Mouse (Mus musculus) lung, adult 2 months (tissue): ENCODE measurements at regions not wholly inside any gene's neighbourhood (a gene's known extent, or its start where the extent isn't known, plus 50 kb on each side); places are given as distances from the start of the nearest gene placed in this dataset.

ENCODE experiments used
- DNase-seq: peaks from one replicate; pipeline ENCODE4 v3.0.0; 2022
- H3K4me1 ChIP-seq: fragments of 200-500 bp; 2 replicates; pipeline ENCODE4 v1.6.1; 2011; ENCODE audit warnings: low read length; ENCODE audit not compliant: control insufficient read depth, insufficient read depth
- H3K4me3 ChIP-seq: fragments of 200-500 bp; replicated peaks from 2 replicates; pipeline ENCODE3; 2011; ENCODE audit warnings: low read depth, mild to moderate bottlenecking, control low read depth, low read length; ENCODE audit errors: extremely low read depth
- CTCF ChIP-seq: fragments of 200-500 bp; IDR thresholded peaks from 2 replicates; pipeline ENCODE4 v1.5.1; 2011; ENCODE audit warnings: mild to moderate bottlenecking, low read length, control low read depth; ENCODE audit not compliant: insufficient read depth
- POLR2A ChIP-seq: fragments of 200-500 bp; IDR thresholded peaks from 2 replicates; pipeline ENCODE4 v1.6.1; 2011; ENCODE audit warnings: low read depth, mild to moderate bottlenecking, control low read depth, low read length, borderline replicate concordance; ENCODE audit errors: extremely low read depth
- WGBS: fragments of 180-500 bp; shearing (Covaris S2); methylation state at CpG from one replicate; pipeline ENCODE4 v1.1.7; 2018; 5-methylcytosine and 5-hydroxymethylcytosine counted together

GRCm38 (mm10) chr4:9133695-9134094 lies 894.9 kb upstream of the Car8 start:
- no peak for TF ChIP-seq POLR2A
- TF ChIP-seq CTCF, result no peak
- WGBS, result 58% methylated on average over 2 of the region's 2 CpGs
- H3K4me3 ChIP-seq, result no peak overlapping the region
- H3K4me1 ChIP-seq, result no peaks in the 10 kb centered on the region
- no peak for DNase-seq

DNA sequence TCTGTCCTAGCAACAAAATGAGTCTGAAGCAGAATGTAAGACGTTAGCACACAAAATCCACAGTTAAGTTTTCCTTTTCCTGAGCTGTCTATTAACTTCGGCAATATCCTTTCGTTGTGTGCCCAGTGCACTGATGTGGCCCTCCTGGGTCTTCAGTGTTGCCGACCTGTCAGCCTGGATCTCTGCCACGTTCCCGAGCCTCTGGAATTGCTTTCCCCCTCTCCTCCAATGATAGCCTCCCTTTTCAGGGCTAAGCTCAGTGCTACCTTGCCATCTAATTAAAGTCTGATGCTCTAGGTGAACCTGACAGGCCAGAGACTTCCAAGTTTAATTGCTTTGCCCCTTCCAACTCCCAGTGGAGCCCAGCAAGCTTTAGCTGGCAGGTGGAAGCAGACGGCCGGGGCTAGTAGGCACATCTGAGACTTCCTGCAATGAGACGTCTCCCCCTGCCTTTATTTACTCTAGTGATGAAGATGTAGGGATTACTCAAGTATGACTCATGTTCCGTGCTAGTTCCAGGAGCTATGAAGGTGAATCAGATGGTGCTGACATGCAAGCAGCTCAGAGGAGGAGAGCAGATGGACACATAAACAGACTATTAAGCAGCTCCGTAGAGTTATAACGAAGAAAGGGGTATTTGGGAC lies 894.3 kb upstream of the Car8 start:
- TF ChIP-seq POLR2A, result no peak
- no peak for TF ChIP-seq CTCF
- DNase-seq, result no peak
- H3K4me1 ChIP-seq, result no peaks in the 10 kb centered on the region
- 53% methylated on average over 12 of the region's 12 CpGs for WGBS
- H3K4me3 ChIP-seq, result no peak overlapping the region

DNA sequence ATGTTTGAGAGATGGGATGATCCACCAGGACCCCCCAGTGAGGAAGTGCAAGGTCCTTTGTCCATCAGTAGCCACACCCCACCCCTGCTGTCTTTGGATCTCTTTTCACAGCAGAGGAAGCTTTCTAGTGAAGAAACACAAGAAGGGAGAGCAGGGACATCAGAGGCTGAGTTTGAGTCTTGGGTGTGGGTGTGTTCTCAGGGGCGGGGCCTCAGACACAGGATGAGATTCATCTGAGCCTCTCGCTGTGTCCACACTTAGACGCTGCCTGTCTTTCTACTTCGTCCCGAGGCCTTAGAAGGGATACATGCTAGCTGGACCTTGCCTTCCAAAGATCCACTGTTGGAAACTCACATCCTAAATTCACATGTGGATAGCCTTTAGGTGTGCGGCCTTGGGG lies 893.5 kb upstream of the Car8 start:
- Histone ChIP-seq H3K4me3 (no peak overlapping the region), H3K4me1 (no peaks in the 10 kb centered on the region)
- TF ChIP-seq POLR2A (no peak), CTCF (no peak)
- 82% methylated on average over 6 of the region's 6 CpGs for WGBS
- no peak for DNase-seq

DNA sequence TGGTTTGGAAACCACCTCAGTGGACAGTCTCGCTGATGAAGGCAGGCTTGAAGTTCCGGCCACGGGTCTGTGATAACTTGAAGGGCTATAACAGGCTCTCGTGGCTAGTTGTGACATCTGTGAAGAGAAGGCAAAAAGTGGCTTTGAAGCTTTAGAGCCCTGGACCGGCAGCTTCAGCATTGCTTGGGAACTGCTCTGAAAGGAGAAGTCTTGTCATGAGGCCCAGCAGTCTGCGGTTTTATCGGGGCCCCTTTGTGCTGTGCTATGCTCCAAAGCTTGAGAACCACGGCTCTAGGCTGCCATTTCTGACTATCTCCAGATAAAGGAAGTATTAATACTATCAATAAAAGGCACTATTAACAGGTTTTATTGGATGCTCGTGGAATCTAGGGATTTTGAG lies 892.8 kb upstream of the Car8 start:
- no peaks in the 10 kb centered on the region for H3K4me1 ChIP-seq
- no peak for DNase-seq
- H3K4me3 ChIP-seq, result no peak overlapping the region
- TF ChIP-seq CTCF (no peak), POLR2A (no peak)
- 73% methylated on average over 9 of the region's 9 CpGs for WGBS

- WGBS, result 42% methylated on average over 11 of the region's 11 CpGs
- no peak overlapping the region for H3K4me3 ChIP-seq
- no peak for DNase-seq
- H3K4me1 ChIP-seq, result no peaks in the 10 kb centered on the region
- no peak for TF ChIP-seq POLR2A
- TF ChIP-seq CTCF, result peak; percentile 65
Observed at GRCm38 (mm10) chr4:9125236-9125963, 886.6 kb upstream of the Car8 start.

GRCm38 (mm10) chr4:9124586-9125232 lies 885.9 kb upstream of the Car8 start:
- TF ChIP-seq POLR2A (no peak), CTCF (no peak)
- Histone ChIP-seq H3K4me1 (no peaks in the 10 kb centered on the region), H3K4me3 (no peak overlapping the region)
- DNase-seq, result no peak
- WGBS, result 94% methylated on average over 4 of the region's 4 CpGs

DNA sequence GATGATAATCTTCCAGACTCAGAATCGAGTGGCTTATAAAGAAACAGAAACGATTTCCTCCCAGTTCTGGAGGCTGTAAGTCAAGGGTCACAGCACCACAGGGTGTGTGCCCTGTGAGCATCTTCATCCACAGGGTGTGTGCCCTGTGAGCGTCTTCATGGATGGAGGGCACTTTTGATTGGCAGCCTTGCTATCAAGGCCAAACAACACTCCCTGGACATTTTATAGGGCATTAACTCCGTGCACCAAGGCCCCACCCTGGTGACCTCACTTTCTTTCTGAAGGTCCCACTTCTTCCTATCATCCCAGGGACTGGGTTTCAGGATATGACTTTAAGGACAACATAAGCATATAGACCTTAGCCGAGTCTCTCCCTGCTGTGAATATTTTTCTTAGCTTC lies 885.3 kb upstream of the Car8 start:
- TF ChIP-seq CTCF (no peak), POLR2A (no peak)
- 57% methylated on average over 5 of the region's 5 CpGs for WGBS
- Histone ChIP-seq H3K4me1 (no peaks in the 10 kb centered on the region), H3K4me3 (no peak overlapping the region)
- DNase-seq, result no peak

DNA sequence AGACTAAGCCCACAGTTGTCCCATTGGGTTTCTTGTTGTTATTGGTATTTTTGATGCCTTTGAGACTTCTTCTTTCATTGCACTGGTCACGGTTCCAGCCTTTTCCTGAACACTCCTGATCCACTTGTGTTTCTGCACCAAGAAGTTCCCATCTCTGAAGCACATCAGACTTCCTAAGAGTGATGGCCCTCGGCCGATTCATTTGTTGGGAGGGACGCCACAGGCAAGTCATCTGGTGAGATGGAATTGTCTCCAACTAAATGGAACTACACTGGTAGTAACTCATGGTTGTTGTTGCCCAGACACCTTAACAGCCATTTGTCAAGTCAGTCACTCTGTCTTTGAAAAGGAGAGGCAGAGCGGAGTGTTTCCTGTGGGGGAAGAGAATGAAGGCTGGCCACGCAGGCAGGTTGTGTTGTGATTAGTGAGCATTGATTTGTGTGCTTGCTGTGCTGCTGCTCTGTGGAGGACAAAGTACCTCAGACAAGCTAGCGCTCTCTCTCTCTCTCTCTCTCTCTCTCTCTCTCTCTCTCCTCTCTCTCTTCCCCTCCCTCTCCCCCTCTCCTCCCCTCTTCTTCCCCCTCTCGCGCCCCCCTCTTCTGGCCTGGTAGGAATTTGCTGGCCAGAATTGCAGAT lies 884.7 kb upstream of the Car8 start:
- no peak for DNase-seq
- no peak for TF ChIP-seq POLR2A
- no peak for TF ChIP-seq CTCF
- Histone ChIP-seq H3K4me3 (no peak overlapping the region), H3K4me1 (no peaks in the 10 kb centered on the region)
- 74% methylated on average over 9 of the region's 9 CpGs for WGBS

- DNase-seq, result no peak
- no peak for TF ChIP-seq CTCF
- TF ChIP-seq POLR2A, result no peak
- 77% methylated on average over 10 of the region's 10 CpGs for WGBS
- no peaks in the 10 kb centered on the region for H3K4me1 ChIP-seq
- H3K4me3 ChIP-seq, result no peak overlapping the region
Observed at GRCm38 (mm10) chr4:9122639-9123286, 883.9 kb upstream of the Car8 start.
